Mouse (Mus musculus) erythroblast, embryonic 14.5 days (primary cell): ENCODE data around the gene Rassf8. TPM values are rescaled to one million over a fixed set of nuclear protein-coding genes. Genes with fewer than 3 reads are reported as not detected.

Source experiments
- H3K27me3 ChIP-seq: 2 replicates; pipeline ENCODE4 v1.6.1; 2012; ENCODE audit warnings: inconsistent platforms; ENCODE audit not compliant: control insufficient read depth
- H3K36me3 ChIP-seq: 2 replicates; pipeline ENCODE4 v1.6.1; 2012; ENCODE audit warnings: mild to moderate bottlenecking, inconsistent platforms; ENCODE audit not compliant: control insufficient read depth
- H3K4me1 ChIP-seq: 2 replicates; pipeline ENCODE4 v1.6.1; 2012; ENCODE audit warnings: inconsistent platforms; ENCODE audit not compliant: control insufficient read depth
- H3K4me3 ChIP-seq: replicated peaks from 2 replicates; pipeline ENCODE3; 2012; ENCODE audit warnings: moderate library complexity, mild to moderate bottlenecking, inconsistent platforms
- H3K9me3 ChIP-seq: 2 replicates; pipeline ENCODE4 v1.6.1; 2012; ENCODE audit warnings: low read length, inconsistent platforms, mixed read lengths; ENCODE audit not compliant: control insufficient read depth
- GATA1 ChIP-seq: IDR thresholded peaks from 2 replicates; pipeline ENCODE4 v1.6.1; 2012; ENCODE audit warnings: low read length, inconsistent platforms, mixed read lengths
- TAL1 ChIP-seq: IDR thresholded peaks from 3 replicates; pipeline ENCODE4 v1.6.1; 2012; ENCODE audit warnings: low read length, inconsistent platforms, mixed read lengths
- polyA plus RNA-seq: library from polyadenylated mRNA; stranded (reverse); fragments of >175 nt; gene quantifications from 2 replicates; pipeline ENCODE4 v1.2.3, GENCODE M21; 2012

Gene Rassf8
- polyA plus RNA-seq, 1 experiment, result not detected

GRCm38 (mm10) chr6:145804276-145804675 is 57.7 kb downstream of the Rassf8 start:
- Histone ChIP-seq H3K9me3 (no peaks in the 10 kb centered on the region), H3K4me3 (no peak overlapping the region), H3K27me3 (no peaks in the 10 kb centered on the region), H3K36me3 (no peaks in the 10 kb centered on the region), H3K4me1 (no peaks in the 10 kb centered on the region; the same call in 1 of the 2 replicates)
- TF ChIP-seq TAL1 (no peak), GATA1 (no peak)

GRCm38 (mm10) chr6:145806784-145807183 is 60.2 kb downstream of the Rassf8 start:
- TF ChIP-seq TAL1 (no peak), GATA1 (no peak)
- no peaks in the 10 kb centered on the region for H3K36me3 ChIP-seq
- H3K9me3 ChIP-seq, result no peaks in the 10 kb centered on the region
- H3K27me3 ChIP-seq, result no peaks in the 10 kb centered on the region
- no peak overlapping the region for H3K4me3 ChIP-seq
- no peaks in the 10 kb centered on the region; the same call in 1 of the 2 replicates for H3K4me1 ChIP-seq

DNA sequence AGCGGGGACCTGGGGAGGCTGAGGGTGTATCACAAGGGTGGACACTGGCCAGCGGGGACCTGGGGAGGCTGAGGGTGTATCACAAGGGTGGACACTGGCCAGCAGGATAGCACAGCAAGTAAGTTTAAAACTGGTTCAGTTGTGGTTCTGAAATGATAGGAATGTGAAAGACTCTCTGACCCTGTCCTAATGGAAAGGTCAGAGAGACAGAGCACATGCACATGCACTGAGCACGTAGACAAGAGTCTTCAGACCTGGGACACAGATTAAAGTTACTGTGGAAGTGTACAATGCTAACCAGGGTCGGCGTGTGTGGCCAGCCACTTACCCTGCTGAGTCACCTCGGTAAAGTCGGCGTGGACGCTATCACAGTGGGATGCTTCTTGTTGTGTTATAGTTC is 61.4 kb downstream of the Rassf8 start:
- no peaks in the 10 kb centered on the region for H3K36me3 ChIP-seq
- TF ChIP-seq GATA1, result no peak
- TF ChIP-seq TAL1, result no peak
- H3K27me3 ChIP-seq, result no peaks in the 10 kb centered on the region
- H3K9me3 ChIP-seq, result no peaks in the 10 kb centered on the region
- H3K4me1 ChIP-seq, result no peaks in the 10 kb centered on the region; the same call in 1 of the 2 replicates
- H3K4me3 ChIP-seq, result no peak overlapping the region

DNA sequence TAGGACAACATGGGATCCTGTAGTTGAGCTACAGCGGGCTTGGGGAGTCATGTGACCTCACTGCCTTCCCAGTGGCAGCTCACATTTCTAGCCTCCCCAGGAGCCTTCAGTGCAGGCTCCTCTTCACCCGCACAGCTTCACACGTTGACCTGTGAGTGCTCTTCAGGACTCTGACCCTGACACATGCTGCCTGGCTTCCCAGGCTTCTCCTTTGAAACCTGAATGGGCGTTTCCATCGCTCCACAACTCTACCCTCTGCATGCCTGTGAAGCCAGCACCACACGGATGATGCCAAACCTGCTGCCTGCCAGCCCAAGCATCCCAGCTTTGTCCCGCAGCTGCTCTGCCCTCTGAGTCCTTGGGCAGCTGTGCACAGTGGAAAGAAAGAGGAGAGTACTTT is 63.0 kb downstream of the Rassf8 start:
- H3K27me3 ChIP-seq, result no peaks in the 10 kb centered on the region
- H3K4me1 ChIP-seq, result no peaks in the 10 kb centered on the region
- no peak for TF ChIP-seq GATA1
- no peak for TF ChIP-seq TAL1
- H3K36me3 ChIP-seq, result no peaks in the 10 kb centered on the region
- no peak overlapping the region for H3K4me3 ChIP-seq
- H3K9me3 ChIP-seq, result no peaks in the 10 kb centered on the region

DNA sequence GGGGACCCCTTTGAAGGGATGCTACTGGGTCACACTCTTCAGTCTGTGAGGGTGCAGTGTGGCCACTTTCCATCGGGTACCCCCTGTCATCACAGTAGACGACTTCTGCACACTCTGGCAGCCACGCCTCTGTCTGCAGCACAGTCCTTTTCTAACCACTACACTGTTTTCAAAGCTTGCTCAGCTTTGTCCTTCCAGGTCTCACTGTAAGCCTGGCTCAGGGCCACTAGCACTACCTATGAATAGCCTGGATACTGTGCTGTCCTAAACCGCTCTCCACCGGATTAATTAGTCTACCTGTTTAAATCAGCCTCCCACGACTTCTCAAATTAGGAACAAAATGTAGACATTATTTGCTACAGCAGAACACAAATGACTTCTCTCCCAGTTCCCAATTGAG is 63.5 kb downstream of the Rassf8 start:
- TF ChIP-seq GATA1, result no peak
- TF ChIP-seq TAL1, result no peak

DNA sequence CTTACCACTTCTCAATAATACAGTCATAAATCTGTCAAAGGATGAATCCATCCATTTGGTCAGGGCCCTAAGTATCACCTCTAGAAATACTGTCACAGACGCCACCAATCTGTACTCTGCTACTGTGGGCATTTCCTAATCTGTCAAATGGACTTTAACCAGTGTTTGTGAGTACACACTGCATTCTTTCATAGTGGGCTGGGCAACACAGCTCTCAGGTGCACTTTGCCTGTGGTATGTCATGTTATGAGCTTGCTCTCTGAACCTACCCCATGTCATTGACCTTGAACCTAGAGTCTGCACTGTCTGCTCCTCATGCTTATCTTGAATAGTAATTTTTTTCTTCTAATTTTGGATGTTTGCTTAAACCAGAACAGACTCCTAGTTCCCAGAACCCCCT is 64.6 kb downstream of the Rassf8 start:
- H3K9me3 ChIP-seq, result no peaks in the 10 kb centered on the region
- TF ChIP-seq TAL1 (no peak), GATA1 (no peak)
- H3K4me3 ChIP-seq, result no peak overlapping the region
- no peaks in the 10 kb centered on the region for H3K27me3 ChIP-seq
- H3K36me3 ChIP-seq, result no peaks in the 10 kb centered on the region; the same call in 1 of the 2 replicates
- H3K4me1 ChIP-seq, result no peaks in the 10 kb centered on the region

More for the DNA sequence above, 63.5 kb downstream of the Rassf8 start:
- H3K27me3 ChIP-seq, result no peaks in the 10 kb centered on the region
- no peaks in the 10 kb centered on the region for H3K9me3 ChIP-seq
- H3K36me3 ChIP-seq, result no peaks in the 10 kb centered on the region
- no peak overlapping the region for H3K4me3 ChIP-seq
- no peaks in the 10 kb centered on the region for H3K4me1 ChIP-seq

GRCm38 (mm10) chr6:145815200-145815599 is 68.7 kb downstream of the Rassf8 start:
- TF ChIP-seq GATA1 (no peak), TAL1 (no peak)
- Histone ChIP-seq H3K27me3 (no peaks in the 10 kb centered on the region), H3K36me3 (no peaks in the 10 kb centered on the region; the same call in 1 of the 2 replicates), H3K9me3 (no peaks in the 10 kb centered on the region), H3K4me1 (no peaks in the 10 kb centered on the region), H3K4me3 (no peak overlapping the region)

- Histone ChIP-seq H3K4me1 (no peaks in the 10 kb centered on the region), H3K4me3 (no peak overlapping the region), H3K36me3 (no peaks in the 10 kb centered on the region; the same call in 1 of the 2 replicates), H3K9me3 (no peaks in the 10 kb centered on the region), H3K27me3 (no peaks in the 10 kb centered on the region)
- TF ChIP-seq GATA1 (no peak), TAL1 (no peak)
Observed at GRCm38 (mm10) chr6:145819151-145819550, 72.6 kb downstream of the Rassf8 start.

GRCm38 (mm10) chr6:145822218-145822617 is 75.7 kb downstream of the Rassf8 start:
- no peaks in the 10 kb centered on the region for H3K27me3 ChIP-seq
- TF ChIP-seq TAL1, result no peak
- TF ChIP-seq GATA1, result no peak
- H3K9me3 ChIP-seq, result no peaks in the 10 kb centered on the region
- H3K4me3 ChIP-seq, result no peak overlapping the region
- H3K36me3 ChIP-seq, result no peaks in the 10 kb centered on the region
- H3K4me1 ChIP-seq, result no peaks in the 10 kb centered on the region

DNA sequence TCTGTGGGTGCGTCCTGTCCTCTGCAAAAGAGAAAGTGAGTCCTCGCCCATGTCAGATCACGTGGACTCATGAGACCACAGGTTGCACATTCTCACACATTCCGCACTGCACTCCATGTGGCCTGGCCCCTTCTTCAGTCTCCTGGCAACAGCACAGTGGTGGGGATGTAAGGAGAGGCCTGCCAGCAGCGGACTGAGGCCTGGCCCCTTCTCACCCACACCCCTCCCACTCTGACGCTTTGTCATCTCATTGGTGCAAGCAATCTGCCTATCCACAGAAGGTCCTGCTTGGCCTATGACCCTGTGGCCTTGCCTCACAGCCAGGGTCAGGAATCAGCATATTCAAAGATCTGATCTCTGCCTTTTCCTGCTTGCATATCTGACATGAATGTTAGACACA is 76.6 kb downstream of the Rassf8 start:
- Histone ChIP-seq H3K4me3 (no peak overlapping the region), H3K36me3 (no peaks in the 10 kb centered on the region), H3K9me3 (no peaks in the 10 kb centered on the region), H3K27me3 (no peaks in the 10 kb centered on the region), H3K4me1 (no peaks in the 10 kb centered on the region)
- TF ChIP-seq TAL1 (no peak), GATA1 (no peak)
